Mouse (Mus musculus) C2C12 (cell line): ENCODE results near the gene Snx1. TPM values are rescaled to one million over a fixed set of nuclear protein-coding genes. Genes with fewer than 3 reads are reported as not detected.

Experiments used
- H3K27me3 ChIP-seq: one replicate; pipeline ENCODE4 v1.6.1; 2011; ENCODE audit not compliant: control insufficient read depth, insufficient read depth, insufficient read length
- H3K36me3 ChIP-seq: one replicate; pipeline ENCODE4 v1.6.1; 2011; ENCODE audit not compliant: control insufficient read depth, insufficient read depth
- H3K4me3 ChIP-seq: one replicate; pipeline ENCODE4 v1.5.1; 2011; ENCODE audit warnings: mild to moderate bottlenecking, control low read depth; ENCODE audit not compliant: poor library complexity, insufficient read depth, severe bottlenecking
- H3K79me2 ChIP-seq: one replicate; pipeline ENCODE4 v1.6.1; 2011; ENCODE audit not compliant: control insufficient read depth, insufficient read depth
- H3K79me3 ChIP-seq: one replicate; pipeline ENCODE4 v1.6.1; 2011; ENCODE audit warnings: low read depth, control low read depth
- H3ac ChIP-seq: one replicate; pipeline ENCODE3; 2011; ENCODE audit warnings: low read depth; ENCODE audit not compliant: control insufficient read depth, insufficient read length
- CEBPB ChIP-seq: IDR thresholded peaks from one replicate; pipeline ENCODE4 v1.6.1; 2011; ENCODE audit warnings: low read depth, mild to moderate bottlenecking, control low read depth, moderate library complexity
- CTCF ChIP-seq: IDR thresholded peaks from one replicate; pipeline ENCODE4 v1.5.1; 2011; ENCODE audit not compliant: control insufficient read depth, insufficient read depth, insufficient read length
- FOSL1 ChIP-seq: IDR thresholded peaks from one replicate; pipeline ENCODE4 v1.8.0; 2011; ENCODE audit warnings: mild to moderate bottlenecking, low read length; ENCODE audit not compliant: poor library complexity, insufficient read depth, severe bottlenecking
- MAX ChIP-seq: IDR thresholded peaks from one replicate; pipeline ENCODE4 v1.6.1; 2011; ENCODE audit warnings: mild to moderate bottlenecking, control low read depth
- MYOD1 ChIP-seq: IDR thresholded peaks from one replicate; pipeline ENCODE4 v1.6.1; 2011; ENCODE audit warnings: low read depth; ENCODE audit not compliant: control insufficient read depth, insufficient read length
- MYOG ChIP-seq: IDR thresholded peaks from one replicate; pipeline ENCODE4 v1.6.1; 2011; ENCODE audit not compliant: control insufficient read depth, insufficient read length; ENCODE audit errors: extremely low read depth
- USF1 ChIP-seq: IDR thresholded peaks from one replicate; pipeline ENCODE4 v1.6.1; 2011; ENCODE audit warnings: low read depth, mild to moderate bottlenecking, control low read depth, moderate library complexity
- polyA plus RNA-seq: library from polyadenylated mRNA; unstranded; fragments of >200 nt; fragmentation: generic; extraction: Trizol; gene quantifications from one replicate; pipeline ENCODE4 v1.2.1, GENCODE M21; 2012; ENCODE audit warnings: missing spikeins

The Snx1 gene
- polyA plus RNA-seq, 1 experiment, result 69.9 TPM

DNA sequence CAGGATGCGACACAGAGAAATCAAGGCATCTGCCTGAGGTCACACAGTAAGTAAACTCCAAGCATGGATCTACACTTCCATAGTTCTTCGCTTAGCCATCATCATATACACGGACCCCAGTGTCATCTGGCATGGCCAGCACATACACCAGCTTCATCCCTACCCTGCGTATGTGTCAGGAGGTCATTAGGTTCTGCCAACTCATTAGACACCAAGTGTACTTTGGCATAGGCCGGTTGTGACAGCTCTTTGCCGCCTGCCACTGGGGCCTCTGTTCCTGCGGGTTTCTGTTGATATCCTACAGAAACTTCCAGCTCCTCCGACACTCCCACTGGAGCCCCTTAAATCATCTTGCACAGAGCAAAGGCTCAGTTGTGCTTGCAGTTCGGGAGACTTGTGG lies 27.6 kb upstream of the Snx1 start:
- Histone ChIP-seq H3K4me3 (no peak overlapping the region), H3K79me2 (no peaks in the 10 kb centered on the region), H3K36me3 (no peaks in the 10 kb centered on the region), H3K79me3 (no peaks in the 10 kb centered on the region), H3ac (no peak overlapping the region), H3K27me3 (no peaks in the 10 kb centered on the region)
- TF ChIP-seq MAX (no peak), CEBPB (no peak), CTCF (no peak)

DNA sequence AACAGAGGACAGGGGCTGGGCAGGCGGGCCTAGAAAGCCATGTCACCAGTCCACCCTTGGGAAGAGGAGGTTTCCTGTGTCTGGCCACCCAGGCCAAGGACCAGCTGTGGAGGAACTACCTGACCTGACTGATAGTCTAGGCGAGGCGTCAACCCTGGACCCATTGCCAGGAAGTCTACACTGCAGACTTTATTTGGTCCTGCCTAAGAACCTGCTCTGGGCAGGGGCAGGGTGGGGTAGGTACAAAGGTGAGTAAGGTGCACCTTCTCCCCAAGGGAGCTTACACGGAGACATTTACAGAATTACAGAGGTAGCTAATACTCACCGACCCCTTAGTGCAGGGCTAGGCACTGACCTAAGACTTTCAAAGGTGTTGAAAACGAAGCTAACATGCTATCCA lies 27.2 kb upstream of the Snx1 start:
- no peaks in the 10 kb centered on the region for H3K79me2 ChIP-seq
- H3K4me3 ChIP-seq, result no peak overlapping the region
- no peaks in the 10 kb centered on the region for H3K79me3 ChIP-seq
- H3K27me3 ChIP-seq, result no peaks in the 10 kb centered on the region
- TF ChIP-seq MYOD1 (no peak), USF1 (no peak), MAX (no peak), MYOG (no peak), CTCF (no peak), FOSL1 (no peak), CEBPB (no peak)
- H3ac ChIP-seq, result no peak overlapping the region
- H3K36me3 ChIP-seq, result no peaks in the 10 kb centered on the region

DNA sequence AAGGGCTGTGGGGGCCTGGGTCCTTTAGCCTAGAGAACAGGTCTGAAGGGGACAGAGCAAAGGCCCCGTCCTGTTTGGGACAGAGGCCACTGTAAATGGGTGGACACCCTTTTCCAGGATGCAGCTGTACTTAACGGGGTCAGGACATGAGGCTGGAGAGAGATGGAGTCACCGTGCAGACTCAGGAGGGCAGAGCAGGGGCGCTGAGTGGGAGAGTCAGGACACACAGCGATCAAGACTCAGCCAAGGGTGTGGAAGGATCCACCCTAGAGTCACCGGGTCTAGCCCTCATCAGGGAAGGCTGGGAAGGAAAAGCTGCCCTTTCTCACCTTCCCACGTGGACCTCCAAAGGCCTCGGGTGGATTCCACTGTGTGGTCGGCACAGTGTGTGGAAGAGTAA lies 25.6 kb upstream of the Snx1 start:
- Histone ChIP-seq H3K79me3 (no peaks in the 10 kb centered on the region), H3K4me3 (no peak overlapping the region), H3K27me3 (no peaks in the 10 kb centered on the region), H3K79me2 (no peaks in the 10 kb centered on the region), H3ac (no peak overlapping the region), H3K36me3 (no peaks in the 10 kb centered on the region)
- TF ChIP-seq MYOD1 (no peak), MAX (no peak), CTCF (no peak), USF1 (no peak), MYOG (no peak), CEBPB (no peak), FOSL1 (no peak)

DNA sequence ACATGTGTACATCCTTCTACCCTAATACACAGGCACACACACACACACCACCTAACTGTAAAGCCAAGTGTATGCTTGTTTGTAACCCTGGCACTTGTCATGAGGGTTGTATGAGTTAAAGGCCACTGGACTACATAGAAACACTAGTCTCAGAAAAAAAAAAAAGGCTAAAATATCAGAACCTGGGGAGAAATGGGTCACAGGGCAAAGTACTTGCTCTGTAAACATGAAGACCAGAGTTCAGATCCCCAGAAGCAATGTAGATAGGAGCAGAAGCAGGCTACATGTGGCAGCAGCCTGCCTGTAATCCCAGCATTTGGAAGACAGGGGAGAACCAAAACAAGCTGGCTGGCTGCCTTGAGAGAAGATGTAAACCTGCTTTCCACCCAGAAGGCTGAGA lies 19.8 kb upstream of the Snx1 start:
- no peak overlapping the region for H3ac ChIP-seq
- TF ChIP-seq CEBPB, result no peak
- H3K79me2 ChIP-seq, result no peaks in the 10 kb centered on the region
- H3K36me3 ChIP-seq, result no peaks in the 10 kb centered on the region
- H3K27me3 ChIP-seq, result no peaks in the 10 kb centered on the region
- no peaks in the 10 kb centered on the region for H3K79me3 ChIP-seq
- H3K4me3 ChIP-seq, result no peak overlapping the region

DNA sequence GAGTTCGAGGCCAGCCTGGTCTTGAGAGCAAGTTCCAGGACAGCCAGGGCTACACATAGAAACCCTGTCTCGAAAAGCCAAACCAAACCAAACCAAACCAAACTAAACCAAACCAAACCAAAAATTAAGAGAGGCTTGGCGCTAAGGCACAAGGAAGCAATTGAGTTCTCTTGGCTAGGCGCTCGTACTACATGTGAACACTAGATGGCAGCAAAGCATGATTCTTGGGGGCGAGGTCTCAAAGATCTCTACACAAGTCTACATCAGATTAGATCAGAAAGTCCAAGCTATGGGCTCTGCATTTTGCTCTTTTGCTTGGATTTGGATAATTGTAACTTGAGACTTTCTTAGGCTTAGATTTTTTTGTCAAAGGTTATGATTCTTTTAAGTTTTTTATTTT lies 17.9 kb upstream of the Snx1 start:
- no peaks in the 10 kb centered on the region for H3K27me3 ChIP-seq
- no peaks in the 10 kb centered on the region for H3K79me3 ChIP-seq
- H3K79me2 ChIP-seq, result no peaks in the 10 kb centered on the region
- H3K4me3 ChIP-seq, result no peak overlapping the region
- TF ChIP-seq MYOG, result no peak
- no peak for TF ChIP-seq MYOD1
- TF ChIP-seq CTCF, result peak; percentile 51
- H3K36me3 ChIP-seq, result peaks cover 11% of the 10 kb centered on the region
- H3ac ChIP-seq, result no peak overlapping the region

DNA sequence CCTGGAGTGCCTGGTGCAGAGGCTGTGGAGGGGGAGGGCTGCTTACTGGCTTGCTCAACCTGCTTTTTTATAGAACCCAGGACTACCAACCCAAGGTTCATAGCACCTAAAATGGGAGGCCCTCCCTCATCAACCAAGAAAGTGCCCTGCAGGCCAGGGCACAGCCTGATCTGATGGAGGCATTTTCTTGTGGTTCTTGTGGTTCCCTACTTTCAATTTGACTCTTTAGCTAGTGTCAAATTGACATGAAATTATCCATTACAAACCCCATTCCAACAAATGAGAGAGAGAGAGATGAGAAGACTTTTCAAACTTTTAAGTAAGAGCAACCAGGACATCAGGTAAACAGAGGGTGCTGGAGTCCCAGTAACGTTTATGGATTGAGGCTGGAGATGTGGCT lies 15.9 kb upstream of the Snx1 start:
- Histone ChIP-seq H3K79me3 (no peaks in the 10 kb centered on the region), H3K4me3 (no peak overlapping the region), H3K27me3 (no peaks in the 10 kb centered on the region), H3K36me3 (peaks cover 25% of the 10 kb centered on the region), H3K79me2 (no peaks in the 10 kb centered on the region), H3ac (no peak overlapping the region)
- TF ChIP-seq FOSL1 (no peak), USF1 (no peak), CTCF (no peak), MAX (no peak), MYOG (no peak), MYOD1 (no peak), CEBPB (no peak)
